Mouse (Mus musculus) brain, adult 2 months (tissue): ENCODE measurements at regions not wholly inside any gene's neighbourhood (a gene's known extent, or its start where the extent isn't known, plus 50 kb on each side); places are given as distances from the start of the nearest gene placed in this dataset.
A peak's percentile ranks its signal among the peaks of the same experiment; 100 is the strongest.

Source experiments
- DNase-seq: peaks from one replicate; pipeline ENCODE4 v3.0.0; 2011; ENCODE audit warnings: low read depth, low spot score

DNA sequence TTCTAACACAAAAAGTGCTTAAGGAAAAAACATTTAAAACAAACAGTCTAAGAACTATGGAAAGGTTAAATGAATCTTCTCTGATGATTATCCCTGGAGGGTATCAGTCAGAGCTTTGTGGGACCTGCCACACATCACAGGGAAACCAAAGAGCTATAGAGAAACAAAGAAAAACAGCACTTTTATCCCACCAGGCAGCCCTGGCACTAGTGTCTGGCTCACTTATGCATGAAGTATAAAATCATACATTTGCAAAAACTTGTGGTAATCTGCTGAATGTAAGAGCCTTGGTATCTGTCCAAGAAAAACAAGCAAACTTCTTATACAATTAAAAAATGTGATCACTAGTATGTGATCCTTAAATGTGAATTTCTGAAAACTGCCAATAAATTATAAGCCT, 972.4 kb upstream of the Ctnnd2 start:
- no peak for DNase-seq

DNA sequence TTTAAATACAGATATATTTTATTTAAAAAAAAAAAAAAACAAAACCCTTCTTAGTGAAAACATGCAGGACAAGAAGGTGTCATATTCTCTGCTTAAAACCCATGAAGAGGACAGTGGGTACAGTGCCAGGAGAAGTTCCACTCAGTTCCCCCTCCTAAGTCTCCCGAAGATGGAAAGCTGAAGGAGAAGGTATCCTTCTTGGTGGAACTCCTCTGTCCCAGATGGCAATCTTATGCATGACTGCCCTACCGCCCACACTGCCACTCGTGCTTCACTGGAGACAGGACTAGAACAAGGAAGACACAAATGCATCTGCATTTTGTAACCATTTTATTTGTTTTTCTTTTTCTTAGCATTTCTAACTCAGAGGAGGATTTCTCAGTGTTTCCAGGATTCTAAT, 948.7 kb upstream of the Ctnnd2 start:
- DNase-seq, result peak; percentile 93

DNA sequence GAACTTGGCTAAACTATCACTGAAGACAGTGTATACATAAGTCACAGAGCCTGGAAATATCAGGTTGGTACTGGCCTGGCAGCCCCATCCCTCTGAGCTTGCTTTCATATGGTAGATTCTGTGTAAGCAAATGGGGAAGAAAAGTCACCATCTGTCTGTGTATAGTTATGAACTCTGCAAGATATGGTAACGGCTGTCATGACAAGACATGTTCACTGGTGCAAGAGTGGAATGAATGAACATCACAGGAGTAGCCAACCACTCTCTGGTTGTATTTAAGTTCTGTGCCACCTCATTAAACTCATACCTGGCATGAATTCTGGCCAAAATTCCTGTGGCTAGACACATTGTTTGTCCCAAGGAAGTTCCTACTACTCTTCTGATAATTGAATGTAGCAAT, 945.5 kb upstream of the Ctnnd2 start:
- DNase-seq, result peak; percentile 19

DNA sequence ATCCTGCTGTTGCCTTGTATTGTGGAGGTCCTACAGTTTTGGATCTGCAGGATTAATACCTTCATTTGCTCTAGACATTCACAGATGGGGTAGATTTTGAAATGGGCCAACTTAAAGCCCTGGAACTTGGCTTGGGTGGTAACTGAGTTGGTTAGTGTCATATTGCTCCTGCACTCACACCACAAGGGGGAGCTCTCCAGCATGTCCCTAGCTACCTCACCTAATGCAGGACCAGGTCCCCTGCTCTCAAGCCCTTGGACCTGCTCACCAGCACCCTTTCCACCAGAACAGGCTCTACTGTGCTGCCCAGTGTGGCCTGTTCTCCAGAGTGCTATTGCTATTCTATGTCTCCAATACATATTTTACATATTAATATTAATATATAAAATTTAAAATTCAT, 937.8 kb upstream of the Ctnnd2 start:
- peak; percentile 4 for DNase-seq

DNA sequence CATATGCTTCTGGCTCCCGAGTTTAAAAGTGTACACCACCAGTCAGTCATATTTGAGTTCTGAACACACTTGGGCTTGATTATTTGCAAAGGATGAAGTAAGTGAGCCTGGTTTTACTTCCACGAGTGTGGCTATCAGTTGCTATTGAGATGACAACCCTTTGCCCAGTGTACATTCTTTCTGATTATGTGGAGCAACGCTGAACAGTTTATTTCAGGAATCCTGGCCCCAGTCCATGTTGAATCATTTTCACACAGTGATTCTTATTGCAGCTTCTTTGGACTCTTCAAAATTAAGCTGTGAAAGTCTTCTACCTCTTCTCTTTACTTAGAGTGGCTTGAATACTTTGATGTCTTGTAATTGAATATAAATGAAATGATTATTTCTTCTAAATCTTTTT, 917.2 kb upstream of the Ctnnd2 start:
- peak; percentile 70 for DNase-seq

DNA sequence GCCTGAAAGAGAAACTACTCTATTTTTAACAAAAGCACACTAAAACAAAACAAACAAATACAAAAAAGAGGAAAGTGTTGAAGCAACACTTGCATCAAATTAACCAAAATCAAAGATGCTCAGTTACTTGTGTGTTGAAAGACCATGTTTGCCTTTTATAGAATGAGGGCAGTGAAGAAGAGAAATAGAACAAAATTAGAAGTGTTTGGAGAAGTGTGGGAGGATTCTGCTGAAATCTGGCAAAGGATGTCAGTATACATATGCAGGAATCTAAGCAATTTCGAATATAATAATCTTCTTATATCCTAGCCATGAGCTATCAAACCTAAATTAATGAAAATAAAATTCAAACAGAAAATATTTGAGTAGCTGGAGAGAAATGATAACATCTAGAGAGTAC, 905.6 kb upstream of the Ctnnd2 start:
- peak; percentile 40 for DNase-seq

DNA sequence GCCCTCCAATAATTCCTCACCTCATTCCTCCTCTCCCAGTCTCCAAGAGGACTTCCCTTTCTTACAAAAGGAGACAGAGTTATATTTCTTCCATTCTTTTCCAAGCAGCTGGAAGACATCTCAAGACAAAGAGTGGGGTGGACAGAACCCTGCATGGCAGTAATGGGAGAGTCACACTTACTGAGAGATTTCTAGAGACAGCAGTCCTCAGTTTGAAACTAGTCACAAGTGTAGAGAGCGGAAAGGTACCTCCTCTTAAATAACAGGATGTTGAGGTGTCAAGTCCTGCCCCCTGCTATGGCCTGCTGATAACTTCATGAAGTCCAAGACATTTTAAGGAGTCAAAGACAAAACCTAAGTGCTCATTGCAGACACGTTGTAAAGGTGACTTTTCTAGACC, 875.9 kb upstream of the Ctnnd2 start:
- no peak for DNase-seq
